Mouse (Mus musculus) frontal cortex, adult (tissue): ENCODE measurements at regions not wholly inside any gene's neighbourhood (a gene's known extent, or its start where the extent isn't known, plus 50 kb on each side); places are given as distances from the start of the nearest gene placed in this dataset.

Experiments
- ATAC-seq: cut with Nextera tagmentation; 2 replicates; pipeline ENCODE4 v1.9.2; 2017; ENCODE audit warnings: mild to moderate bottlenecking, moderate library complexity, mixed read lengths; ENCODE audit not compliant: low TSS enrichment

GRCm38 (mm10) chr4:28298911-28299353 lies 514.0 kb upstream of the Epha7 start:
- peak; percentile 98 for ATAC-seq

DNA sequence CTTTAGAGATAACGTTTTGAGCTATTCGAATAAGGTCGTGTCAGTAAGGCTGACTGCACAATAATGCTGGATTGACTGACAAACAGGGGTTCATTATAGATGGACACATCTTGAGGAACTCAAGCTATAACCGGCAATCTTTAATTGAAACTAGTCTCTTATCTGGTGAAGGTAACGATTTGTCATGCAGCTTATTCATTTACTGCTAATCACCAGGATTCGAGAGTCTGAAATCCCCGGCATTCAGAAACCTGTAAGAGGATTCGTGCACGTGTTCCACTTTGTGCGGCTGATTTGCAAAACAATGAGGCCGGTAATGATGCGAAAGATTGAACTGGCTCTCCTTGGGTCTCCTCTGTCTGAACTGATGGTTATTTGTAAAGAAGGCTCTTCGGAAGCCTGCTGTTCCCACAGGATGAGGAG lies 512.9 kb upstream of the Epha7 start:
- no peak for ATAC-seq

- ATAC-seq, result peak; percentile 65
Observed at GRCm38 (mm10) chr4:28301686-28302085, 511.2 kb upstream of the Epha7 start.

DNA sequence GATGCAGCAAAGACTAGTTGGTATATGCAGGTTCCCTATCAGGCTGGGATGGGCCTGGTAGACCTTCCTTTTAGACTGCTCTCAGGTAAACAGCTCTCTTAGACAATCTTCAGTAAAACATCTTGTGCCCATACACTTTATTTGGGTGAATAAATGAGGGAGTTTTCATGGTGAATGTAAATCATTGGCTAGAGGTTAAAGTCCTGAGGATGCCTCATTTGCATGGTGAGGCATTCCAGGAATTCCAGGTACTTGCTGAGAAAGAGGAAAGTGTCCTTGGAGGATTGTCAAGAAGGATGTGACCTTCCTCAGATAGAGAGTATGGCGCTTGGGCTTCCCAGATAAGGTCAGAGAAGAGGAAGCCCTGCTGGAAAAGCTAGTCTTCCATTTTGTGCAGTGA lies 481.9 kb upstream of the Epha7 start:
- ATAC-seq, result no peak

- no peak for ATAC-seq
Observed at GRCm38 (mm10) chr4:28364566-28364965, 448.4 kb upstream of the Epha7 start.

- ATAC-seq, result no peak
Observed at GRCm38 (mm10) chr4:28377087-28377486, 435.8 kb upstream of the Epha7 start.

DNA sequence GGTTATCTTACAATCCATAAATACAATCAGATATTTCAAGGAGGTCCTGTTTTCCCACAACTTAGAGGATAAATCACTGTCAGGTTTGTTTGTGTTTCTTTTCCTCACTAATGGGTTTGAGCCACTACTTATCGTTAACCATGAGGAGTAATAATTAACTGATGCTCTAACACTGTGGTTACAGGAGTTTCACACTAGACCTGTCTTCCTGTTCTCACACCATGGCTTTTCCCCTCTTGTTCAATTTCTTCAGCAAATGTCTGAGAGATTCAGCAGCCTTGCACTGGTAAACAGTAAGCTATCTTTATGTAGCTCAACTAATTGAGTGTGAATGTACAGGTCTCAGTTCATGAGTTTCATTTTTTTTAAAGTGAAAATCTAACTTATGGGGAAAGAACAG lies 434.3 kb upstream of the Epha7 start:
- ATAC-seq, result no peak

GRCm38 (mm10) chr4:28424341-28424740 lies 388.6 kb upstream of the Epha7 start:
- no peak for ATAC-seq

DNA sequence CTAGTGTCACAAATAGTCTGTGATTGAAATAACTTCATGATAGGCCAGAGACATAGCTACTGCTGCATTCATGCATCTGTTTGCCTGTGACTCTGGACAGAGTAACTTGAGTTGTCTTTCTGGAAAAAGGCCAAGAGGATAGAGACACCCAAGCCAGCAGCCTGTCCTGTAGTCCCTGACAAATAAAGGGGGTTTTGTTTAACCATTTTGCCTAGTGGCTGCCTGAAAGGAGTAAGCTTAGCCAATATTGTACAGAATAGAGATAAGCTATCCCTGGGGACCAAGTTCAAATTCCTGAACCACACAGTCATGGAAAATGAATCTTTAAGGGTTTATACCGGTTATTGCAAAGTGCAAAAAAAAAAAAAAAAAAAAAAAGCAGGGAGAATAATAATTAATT lies 372.8 kb upstream of the Epha7 start:
- no peak for ATAC-seq

DNA sequence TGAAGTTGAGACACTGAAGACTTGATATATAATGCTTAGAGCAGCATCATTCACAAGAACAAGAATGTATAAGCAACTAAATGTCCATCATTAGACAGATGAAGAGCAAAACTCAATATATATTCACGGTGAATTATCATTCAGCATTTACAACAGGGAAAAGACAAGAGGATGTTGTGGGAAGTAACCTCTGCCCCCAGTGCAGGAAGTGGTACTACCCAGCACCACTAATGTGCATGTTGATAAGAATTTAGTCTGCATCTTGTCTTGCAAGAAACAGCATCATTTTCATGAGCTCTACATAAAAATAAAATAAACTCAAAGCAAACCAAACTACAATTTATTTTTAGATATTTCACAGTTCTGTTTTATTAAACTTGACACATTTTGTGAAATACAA lies 359.8 kb upstream of the Epha7 start:
- no peak for ATAC-seq

DNA sequence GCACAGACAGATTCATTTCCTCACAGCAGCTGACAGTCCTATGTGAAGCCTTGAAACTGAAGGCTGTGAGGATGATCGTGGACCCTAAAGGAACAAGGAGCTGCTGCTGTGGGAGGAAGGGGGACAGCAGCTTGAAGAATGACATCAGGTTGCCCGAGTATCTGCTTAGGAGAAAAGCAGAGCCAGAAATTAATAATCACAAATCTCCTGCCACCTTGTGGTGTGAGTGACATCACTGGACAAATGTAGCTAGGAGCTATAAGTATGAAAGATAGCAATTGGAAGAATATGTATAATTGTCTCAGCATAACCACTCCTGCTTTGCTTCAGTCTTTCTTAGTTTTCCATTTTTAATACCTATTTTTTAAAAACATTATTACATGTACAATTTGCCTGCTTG lies 356.6 kb upstream of the Epha7 start:
- ATAC-seq, result no peak
